Mouse (Mus musculus) stomach, postnatal 0 days (tissue): ENCODE measurements around the gene Insc.

Experiments used
- CTCF ChIP-seq: IDR thresholded peaks from 2 replicates; pipeline ENCODE4 v1.5.1; 2016; ENCODE audit warnings: antibody characterized with exemption, low read depth, mild to moderate bottlenecking, moderate library complexity
- EP300 ChIP-seq: optimal IDR thresholded peaks from 2 replicates; pipeline ENCODE3; 2016; ENCODE audit warnings: antibody characterized with exemption

GRCm38 (mm10) chr7:114805311-114805710 lies 61.8 kb downstream of the Insc start:
- no peak for TF ChIP-seq CTCF
- no peak for TF ChIP-seq EP300
